Comparison of ENCODE assay signal across 21 mouse cellular contexts in genomic region chr11:34299550-34299949, GRCm38 (mm10). TPM values are rescaled to one million over a fixed set of nuclear protein-coding genes. Genes with fewer than 3 reads are reported as not detected.
A peak's percentile ranks its signal among the peaks of the same experiment; 100 is the strongest.
DNase-seq lines count a peak whose midpoint lies in the region; ATAC-seq and TF ChIP-seq lines count a peak whose summit lies in the region.
"Had no signal": no experiment of that assay in that cellular context is flagged by ENCODE, and none has a peak within 500 bp of the region (broad histone marks: within the 10 kb centered on the region; RNA-seq: fewer than 3 reads in every experiment).

No protein-coding gene starts in this region.

- H3K4me3 ChIP-seq in testis, adult 2 months (ENCODE audit: control insufficient read depth, low read depth, low read length), result peak overlapping the region; percentile 79
- H3K4me3 ChIP-seq in liver, embryonic 12.5 days, result no peak overlapping the region
- H3K4me3 ChIP-seq: embryonic facial prominence, embryonic 15.5 days; forebrain, embryonic 12.5 days; heart, embryonic 12.5 days; hindbrain, embryonic 15.5 days had no signal

- peaks cover 5% of the 10 kb centered on the region for H3K4me1 ChIP-seq in testis, adult 2 months (ENCODE audit: control insufficient read depth, insufficient read depth, low read length)
- H3K4me1 ChIP-seq in liver, embryonic 12.5 days, result peaks cover 14% of the 10 kb centered on the region; the same call in 1 of the 2 replicates
- H3K4me1 ChIP-seq: embryonic facial prominence, embryonic 15.5 days; heart, embryonic 12.5 days had no signal

- no peak overlapping the region for H3K4me2 ChIP-seq in liver, embryonic 12.5 days
- H3K4me2 ChIP-seq: embryonic facial prominence, embryonic 15.5 days; forebrain, embryonic 12.5 days; heart, embryonic 12.5 days; hindbrain, embryonic 15.5 days had no signal

- H3K36me3 ChIP-seq in testis, adult 2 months (ENCODE audit: control insufficient read depth, insufficient read depth, low read length), result no peaks in the 10 kb centered on the region
- no peaks in the 10 kb centered on the region for H3K36me3 ChIP-seq in liver, embryonic 12.5 days
- H3K36me3 ChIP-seq: embryonic facial prominence, embryonic 15.5 days; forebrain, embryonic 12.5 days; heart, embryonic 12.5 days; hindbrain, embryonic 15.5 days had no signal

- no peak for DNase-seq in testis, postnatal 14 days (ENCODE audit: low spot score)
- peak; percentile 53 for DNase-seq in c-Kit-positive CD71-positive TER-119-negative erythroid progenitor cells, embryonic 14.5 days (ENCODE audit: low read depth)
- no peak for DNase-seq in urinary bladder, postnatal 36 days (ENCODE audit: low spot score in 2 of 2)
- no peak for DNase-seq in thymus, postnatal 10 days (ENCODE audit: low spot score in 2 of 2)
- DNase-seq in kidney, adult 9 months, result no peak
- DNase-seq: adrenal gland, postnatal 14 days; cerebellum, adult 11-12 months; cerebellum, adult 9-11 months; cerebellum, postnatal 36 days; gastrocnemius, postnatal 14 days had no signal

- H3K9ac ChIP-seq in liver, embryonic 12.5 days, result no peak overlapping the region
- H3K9ac ChIP-seq: embryonic facial prominence, embryonic 15.5 days; forebrain, embryonic 12.5 days; heart, embryonic 12.5 days; hindbrain, embryonic 15.5 days had no signal

- ATAC-seq in liver, embryonic 12.5 days, result peak; percentile 73
- ATAC-seq in megakaryocyte-erythroid progenitor cell, adult 5-6 weeks (replicated peaks; ENCODE audit: low FRiP score, low TSS enrichment, poor library complexity, severe bottlenecking), result peak; percentile 87
- ATAC-seq: forebrain, embryonic 16.5 days had no signal

- H3K9me3 ChIP-seq in liver, embryonic 12.5 days (replicated peaks), result no peaks in the 10 kb centered on the region
- H3K9me3 ChIP-seq: embryonic facial prominence, embryonic 15.5 days; forebrain, embryonic 12.5 days; heart, embryonic 12.5 days; hindbrain, embryonic 15.5 days had no signal

- H3K27ac ChIP-seq in testis, adult 2 months (ENCODE audit: control insufficient read depth, insufficient read depth, low read depth, low read length), result peak overlapping the region; percentile 63
- no peak overlapping the region for H3K27ac ChIP-seq in liver, embryonic 12.5 days
- H3K27ac ChIP-seq: embryonic facial prominence, embryonic 15.5 days; forebrain, embryonic 12.5 days; hindbrain, embryonic 15.5 days had no signal

- 39% methylated on average over 1 of the region's 1 CpGs for WGBS in liver, embryonic 12.5 days (ENCODE audit: insufficient replicate concordance)

- no peak for TF ChIP-seq POLR2A in testis, adult 2 months (IDR thresholded peaks at IDR 0.05; ENCODE audit: control insufficient read depth, low read depth, low read length)

- H3K27me3 ChIP-seq in testis, adult 2 months (ENCODE audit: control insufficient read depth, insufficient read depth, low read length), result no peaks in the 10 kb centered on the region
- no peaks in the 10 kb centered on the region for H3K27me3 ChIP-seq in liver, embryonic 12.5 days (replicated peaks)
- H3K27me3 ChIP-seq: embryonic facial prominence, embryonic 15.5 days; heart, embryonic 12.5 days; hindbrain, embryonic 15.5 days had no signal

- TF ChIP-seq CTCF in testis, adult 2 months (IDR thresholded peaks at IDR 0.05; ENCODE audit: control insufficient read depth, insufficient read depth, insufficient replicate concordance, low read depth, low read length), result no peak

RNA-seq across cellular contexts. Expression of gene Fam196b, which starts 15.1 kb away (rescaled TPM):
- 2.5 and 3.5 TPM in 2 replicates for polyA plus RNA-seq in testis, adult 2 months (2012; rRNA removed)
- polyA plus RNA-seq in liver, embryonic 12.5 days (2016; fragmentation: Nextera tagmentation; extraction: Ambion mirVana), result 0.07 and 0.10 TPM in 2 replicates
- total RNA-seq in megakaryocyte-erythroid progenitor cell, adult 5-6 weeks (2014; fragmentation: Nextera tagmentation), result not detected in 2 replicates
- 0.11 TPM in 1 of 2 replicates, not detected in the other for total RNA-seq in megakaryocyte-erythroid progenitor cell, adult 5-6 weeks (2017)
- total RNA-seq: adrenal gland, postnatal 14 days; granulocyte monocyte progenitor cell, adult 5-6 weeks; heart, adult 8-10 months; heart, postnatal 25 days had no signal
